Mouse (Mus musculus): ENCODE measurements around the gene Comt.

DNA sequence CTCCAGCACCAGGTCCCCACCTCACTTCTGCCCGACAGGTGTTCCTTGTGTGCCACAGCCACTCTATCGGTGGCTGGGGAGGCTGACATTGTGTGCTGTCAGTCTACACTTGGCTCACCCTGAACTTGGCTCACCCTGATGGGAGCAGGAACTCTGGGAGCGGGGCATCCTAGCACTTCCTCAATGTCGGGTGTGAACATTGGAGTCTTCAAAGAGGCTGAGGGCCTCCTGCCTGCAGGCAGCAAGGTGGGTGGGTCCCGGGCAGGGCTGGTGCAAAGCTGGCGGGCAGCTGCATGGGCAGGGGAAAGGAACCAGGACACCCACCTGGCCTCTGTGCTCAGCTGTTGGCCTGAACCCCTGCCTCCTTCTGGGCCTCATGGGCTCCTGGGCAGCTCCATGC lies 9.5 kb upstream of the Comt start:
- TF ChIP-seq GATA1 (IDR thresholded peaks at IDR 0.05; ENCODE audit: borderline replicate concordance, low read length) (no peak), CTCF (IDR thresholded peaks at IDR 0.05; ENCODE audit: low read depth, low read length) (no peak)
